Mouse (Mus musculus): ENCODE measurements at regions not wholly inside any gene's neighbourhood (a gene's known extent, or its start where the extent isn't known, plus 50 kb on each side); places are given as distances from the start of the nearest gene placed in this dataset.
A peak's percentile ranks its signal among the peaks of the same experiment; 100 is the strongest.

DNA sequence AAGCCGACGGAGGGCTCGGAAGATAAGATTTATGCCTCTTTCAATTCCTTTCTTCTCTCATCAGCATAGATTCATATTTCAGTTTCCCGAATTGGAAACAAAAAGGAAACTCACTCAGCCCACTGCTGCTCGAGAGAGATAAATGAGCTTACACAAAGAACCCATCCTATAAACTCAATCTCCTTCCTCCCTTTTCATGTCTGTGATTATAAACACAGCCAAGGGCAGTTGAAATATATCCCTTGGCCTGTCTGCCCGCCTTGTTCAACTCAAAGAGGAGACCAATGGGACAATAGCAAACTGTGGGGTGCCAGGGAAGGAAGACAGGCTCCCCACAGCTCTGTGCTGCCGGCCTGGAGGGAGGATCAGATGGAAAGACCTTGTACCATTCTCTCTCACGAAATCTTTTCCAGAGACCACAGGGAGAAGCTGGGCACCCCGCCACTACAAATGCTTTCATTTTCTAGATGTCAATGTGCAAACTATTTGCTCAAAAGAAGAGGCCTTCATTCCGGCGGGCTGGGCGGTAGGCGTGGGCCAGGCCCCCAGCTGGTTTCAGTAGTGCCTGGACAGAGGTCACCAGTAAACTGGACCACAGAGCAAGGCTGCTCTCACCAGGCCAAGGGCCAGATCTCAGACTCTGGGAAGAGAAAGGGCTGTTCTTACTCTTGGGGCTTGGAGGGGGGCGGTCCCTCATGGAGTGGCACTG, 69.7 kb upstream of the Syt13 start:
- intact Hi-C loops (cut with DNase I), result no loop called here
- DNase-seq, result peak; percentile 29 to 50

DNA sequence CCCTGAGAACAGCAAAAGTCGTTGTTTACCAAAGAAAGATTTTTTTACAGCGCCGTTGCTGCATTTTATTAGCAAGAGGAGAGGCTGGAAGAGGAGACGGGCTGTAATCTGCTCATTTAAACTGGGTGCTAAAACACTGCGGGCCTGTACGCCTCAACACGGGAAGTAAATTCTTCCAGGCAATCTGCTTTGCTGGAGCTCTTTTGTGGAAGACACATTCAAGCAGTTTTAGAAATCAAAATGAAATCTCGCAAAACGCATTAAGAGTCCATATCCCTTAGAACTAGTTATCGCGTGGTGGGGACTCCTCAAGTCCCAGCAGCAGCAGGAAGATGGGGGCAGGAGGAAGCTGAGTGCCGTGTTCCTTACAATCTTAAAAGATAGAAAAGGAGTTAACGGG, 65.9 kb upstream of the Syt13 start:
- DNase-seq, result no peak
- intact Hi-C loops (cut with DNase I), result no loop called here

DNA sequence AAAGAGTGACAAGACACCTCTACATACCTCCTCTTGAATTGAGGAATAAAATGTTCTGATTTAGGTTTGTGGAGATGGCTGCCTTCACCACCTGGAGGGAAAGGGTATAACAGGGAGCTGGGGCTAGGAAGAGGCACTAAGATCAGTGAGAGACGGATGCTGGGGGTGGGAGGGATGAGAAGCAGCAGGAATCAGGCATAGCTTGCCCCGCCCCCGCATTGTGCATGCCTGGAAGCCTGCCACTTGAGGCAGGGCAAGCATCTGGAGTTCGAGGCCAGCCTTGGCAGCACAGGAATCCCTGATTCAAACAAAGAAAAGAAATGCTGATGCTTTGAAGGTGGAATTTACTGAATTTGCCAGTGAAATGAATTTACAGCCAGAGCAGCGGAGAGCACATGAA, 63.6 kb upstream of the Syt13 start:
- no peak for DNase-seq
- intact Hi-C loops (cut with DNase I), result no loop called here

DNA sequence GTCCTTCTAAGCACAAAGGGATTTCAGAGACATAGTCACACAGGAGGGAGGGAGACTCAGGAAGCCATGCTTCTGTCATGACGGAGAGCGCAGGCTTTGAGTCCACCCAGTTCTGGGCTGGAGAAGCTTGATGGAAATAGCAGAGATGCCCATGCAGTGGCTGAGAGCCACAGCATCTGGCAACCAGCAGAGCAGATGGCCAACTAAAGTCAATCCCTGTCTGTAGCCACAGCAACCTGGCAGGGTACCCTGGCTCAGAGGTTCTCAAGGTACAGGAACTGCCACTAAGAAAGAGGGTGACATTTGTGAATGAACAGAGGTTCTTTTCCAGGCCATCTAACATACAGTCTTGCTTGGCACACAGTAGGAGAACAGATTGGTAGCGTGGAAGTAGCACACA, 61.7 kb upstream of the Syt13 start:
- intact Hi-C loops (cut with DNase I), result no loop called here
- DNase-seq, result no peak

DNA sequence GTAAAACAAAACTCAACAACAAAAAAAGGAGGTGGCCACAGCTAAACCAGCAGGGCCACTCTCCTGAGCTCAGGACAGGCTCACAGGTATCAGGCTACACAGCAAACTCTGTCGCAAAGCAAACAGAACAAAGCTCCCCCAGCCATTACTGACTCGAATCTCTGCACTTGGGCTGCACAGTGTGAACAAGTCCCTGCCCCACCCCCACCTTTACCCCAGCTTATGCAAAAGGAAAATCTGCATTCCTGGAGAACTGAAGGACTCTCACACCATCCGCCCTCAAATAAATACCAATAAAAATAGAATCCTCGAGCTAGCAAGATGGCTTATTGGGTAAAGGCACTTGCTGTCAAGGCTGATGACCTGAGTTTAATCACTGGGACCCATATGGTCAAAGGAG, 60.6 kb upstream of the Syt13 start:
- DNase-seq, result no peak
- intact Hi-C loops (cut with DNase I), result no loop called here

DNA sequence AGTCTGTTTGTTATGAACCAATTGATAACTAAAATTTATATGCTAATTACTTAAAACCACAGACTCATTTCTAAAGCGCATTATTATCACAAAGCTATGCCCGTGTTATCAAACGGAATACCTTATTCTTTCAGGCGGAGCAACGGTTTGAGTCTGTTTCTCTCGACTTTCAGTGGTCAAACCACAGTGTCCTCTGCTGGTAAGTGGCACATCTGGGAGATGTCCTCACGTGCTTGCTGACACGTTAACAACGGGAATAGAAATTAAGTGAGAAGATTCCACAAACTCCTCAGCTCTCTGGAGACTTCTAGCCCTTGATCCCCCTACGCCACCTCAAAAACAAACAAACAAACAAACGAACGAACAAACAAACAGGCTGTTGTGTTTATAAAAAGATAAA, 58.9 kb upstream of the Syt13 start:
- intact Hi-C loops (cut with DNase I), result no loop called here
- no peak for DNase-seq

DNA sequence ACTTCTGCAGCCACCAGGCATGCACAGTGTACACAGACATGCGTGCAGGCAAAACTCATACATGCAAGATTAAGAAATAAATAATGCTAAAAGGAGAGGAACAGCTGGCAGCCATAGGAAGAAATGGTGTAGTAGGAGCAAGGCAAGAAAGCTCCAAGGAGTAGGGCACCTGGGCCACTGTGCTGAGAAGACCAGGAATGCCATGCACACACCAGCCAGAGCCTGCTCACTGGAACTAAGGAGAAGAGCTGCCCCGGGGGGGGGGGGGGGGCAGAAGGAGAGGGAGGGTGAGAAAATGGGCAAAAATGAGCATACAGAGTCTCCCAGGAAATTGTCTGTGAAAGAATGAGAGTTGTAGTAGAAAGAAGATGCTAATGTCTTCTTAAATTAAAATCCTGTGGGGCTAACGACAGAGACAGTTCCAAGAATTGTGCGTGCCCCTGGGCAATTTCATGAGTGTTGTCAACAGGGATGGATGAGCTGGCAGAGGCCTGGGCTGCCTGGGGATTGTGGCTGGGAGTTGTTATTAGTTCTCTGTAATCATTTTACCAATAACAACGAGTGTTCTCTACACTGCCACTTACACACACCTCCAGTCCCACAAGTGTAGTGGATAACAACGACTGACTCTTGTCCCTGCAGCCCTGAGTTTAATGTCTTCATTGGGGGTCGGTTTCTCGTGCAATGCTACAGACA, 54.2 kb upstream of the Syt13 start:
- intact Hi-C loops (cut with DNase I), result no loop called here
- no peak for DNase-seq

Measured in heart, postnatal 14 days (tissue).